Mouse (Mus musculus) midbrain, embryonic 10.5 days (tissue): ENCODE measurements at regions not wholly inside any gene's neighbourhood (a gene's known extent, or its start where the extent isn't known, plus 50 kb on each side); places are given as distances from the start of the nearest gene placed in this dataset.

Source experiments
- DNase-seq: peaks from one replicate; pipeline ENCODE4 v3.0.0-alpha.2; 2017; ENCODE audit warnings: low spot score
- H3K27ac ChIP-seq: fragments of 300-500 bp; sonication (generic); replicated peaks from 2 replicates; pipeline ENCODE4 v1.5.1; 2016; ENCODE audit warnings: mild to moderate bottlenecking
- H3K27me3 ChIP-seq: fragments of 300-500 bp; sonication (generic); 2 replicates; pipeline ENCODE4 v1.6.1; 2016; ENCODE audit warnings: low read depth, mild to moderate bottlenecking; ENCODE audit not compliant: poor library complexity, severe bottlenecking
- H3K36me3 ChIP-seq: fragments of 300-500 bp; sonication (generic); 2 replicates; pipeline ENCODE4 v1.6.1; 2016; ENCODE audit warnings: mild to moderate bottlenecking, moderate library complexity
- H3K4me1 ChIP-seq: fragments of 300-500 bp; sonication (generic); 2 replicates; pipeline ENCODE4 v1.6.1; 2016
- H3K4me3 ChIP-seq: fragments of 300-500 bp; sonication (generic); 2 replicates; pipeline ENCODE4 v1.5.1; 2016; ENCODE audit warnings: mild to moderate bottlenecking, moderate library complexity
- H3K9me3 ChIP-seq: fragments of 300-500 bp; sonication (generic); replicated peaks from 2 replicates; pipeline ENCODE4 v1.6.1; 2016; ENCODE audit warnings: mild to moderate bottlenecking
- WGBS: fragments of 180-500 bp; shearing (Covaris S2); methylation state at CpG from one replicate; pipeline ENCODE4 v1.1.7; 2016; 5-methylcytosine and 5-hydroxymethylcytosine counted together

GRCm38 (mm10) chr14:45944101-45944500, 286.2 kb upstream of the Ddhd1 start:
- 78% methylated on average over 5 of the region's 5 CpGs for WGBS

GRCm38 (mm10) chr14:45944506-45944905, 286.6 kb upstream of the Ddhd1 start:
- WGBS, result 58% methylated on average over 8 of the region's 8 CpGs
- no peaks in the 10 kb centered on the region for H3K9me3 ChIP-seq
- no peaks in the 10 kb centered on the region for H3K36me3 ChIP-seq
- H3K4me3 ChIP-seq, result no peak overlapping the region
- H3K4me1 ChIP-seq, result no peaks in the 10 kb centered on the region
- no peak overlapping the region for H3K27ac ChIP-seq
- no peak for DNase-seq
- no peaks in the 10 kb centered on the region for H3K27me3 ChIP-seq

More at GRCm38 (mm10) chr14:45944101-45944500, 286.2 kb upstream of the Ddhd1 start:
- no peak overlapping the region for H3K27ac ChIP-seq
- no peaks in the 10 kb centered on the region for H3K36me3 ChIP-seq
- no peak for DNase-seq
- H3K4me1 ChIP-seq, result no peaks in the 10 kb centered on the region
- no peaks in the 10 kb centered on the region for H3K9me3 ChIP-seq
- no peaks in the 10 kb centered on the region for H3K27me3 ChIP-seq
- H3K4me3 ChIP-seq, result no peak overlapping the region

GRCm38 (mm10) chr14:45956624-45957023, 298.7 kb upstream of the Ddhd1 start:
- no peaks in the 10 kb centered on the region for H3K27me3 ChIP-seq
- no peak for DNase-seq
- no peaks in the 10 kb centered on the region for H3K36me3 ChIP-seq

GRCm38 (mm10) chr14:45962474-45962873, 304.5 kb upstream of the Ddhd1 start:
- DNase-seq, result no peak
- WGBS, result 81% methylated on average over 4 of the region's 4 CpGs
- H3K36me3 ChIP-seq, result no peaks in the 10 kb centered on the region
- no peak overlapping the region for H3K27ac ChIP-seq
- H3K27me3 ChIP-seq, result no peaks in the 10 kb centered on the region
- no peaks in the 10 kb centered on the region for H3K4me1 ChIP-seq
- H3K9me3 ChIP-seq, result no peaks in the 10 kb centered on the region
- no peak overlapping the region for H3K4me3 ChIP-seq

More at GRCm38 (mm10) chr14:45956624-45957023, 298.7 kb upstream of the Ddhd1 start:
- H3K4me3 ChIP-seq, result no peak overlapping the region
- H3K27ac ChIP-seq, result no peak overlapping the region
- WGBS, result 87% methylated on average over 8 of the region's 8 CpGs
- H3K4me1 ChIP-seq, result no peaks in the 10 kb centered on the region
- no peaks in the 10 kb centered on the region for H3K9me3 ChIP-seq

- no peaks in the 10 kb centered on the region for H3K36me3 ChIP-seq
- no peaks in the 10 kb centered on the region for H3K4me1 ChIP-seq
- no peaks in the 10 kb centered on the region for H3K27me3 ChIP-seq
- no peaks in the 10 kb centered on the region for H3K9me3 ChIP-seq
- H3K4me3 ChIP-seq, result no peak overlapping the region
- no peak for DNase-seq
- H3K27ac ChIP-seq, result no peak overlapping the region
- WGBS, result 80% methylated on average over 7 of the region's 7 CpGs
Observed at GRCm38 (mm10) chr14:45964043-45964442, 306.1 kb upstream of the Ddhd1 start.

GRCm38 (mm10) chr14:45983206-45983857, 325.4 kb upstream of the Ddhd1 start:
- no peak for DNase-seq
- Histone ChIP-seq H3K36me3 (no peaks in the 10 kb centered on the region), H3K27ac (no peak overlapping the region), H3K4me1 (no peaks in the 10 kb centered on the region; the same call in 1 of the 2 replicates), H3K27me3 (no peaks in the 10 kb centered on the region), H3K4me3 (no peak overlapping the region), H3K9me3 (no peaks in the 10 kb centered on the region)
- 89% methylated on average over 7 of the region's 7 CpGs for WGBS

GRCm38 (mm10) chr14:45984135-45984892, 326.4 kb upstream of the Ddhd1 start:
- Histone ChIP-seq H3K9me3 (no peaks in the 10 kb centered on the region), H3K4me1 (no peaks in the 10 kb centered on the region; the same call in 1 of the 2 replicates), H3K4me3 (no peak overlapping the region), H3K27me3 (no peaks in the 10 kb centered on the region), H3K27ac (no peak overlapping the region), H3K36me3 (no peaks in the 10 kb centered on the region)
- 88% methylated on average over 20 of the region's 20 CpGs for WGBS
- DNase-seq, result no peak

GRCm38 (mm10) chr14:45992041-45992869, 334.3 kb upstream of the Ddhd1 start:
- H3K9me3 ChIP-seq, result no peaks in the 10 kb centered on the region
- no peaks in the 10 kb centered on the region for H3K27me3 ChIP-seq
- no peak overlapping the region for H3K4me3 ChIP-seq
- DNase-seq, result no peak
- no peaks in the 10 kb centered on the region for H3K4me1 ChIP-seq
- WGBS, result 75% methylated on average over 17 of the region's 17 CpGs
- H3K27ac ChIP-seq, result no peak overlapping the region
- no peaks in the 10 kb centered on the region for H3K36me3 ChIP-seq

- Histone ChIP-seq H3K36me3 (no peaks in the 10 kb centered on the region), H3K27ac (no peak overlapping the region), H3K4me1 (no peaks in the 10 kb centered on the region), H3K9me3 (no peaks in the 10 kb centered on the region), H3K27me3 (no peaks in the 10 kb centered on the region), H3K4me3 (no peak overlapping the region)
- 75% methylated on average over 4 of the region's 4 CpGs for WGBS
- DNase-seq, result no peak
Observed at GRCm38 (mm10) chr14:45992870-45993135, 334.9 kb upstream of the Ddhd1 start.

GRCm38 (mm10) chr14:45993669-45994068, 335.7 kb upstream of the Ddhd1 start:
- H3K4me3 ChIP-seq, result no peak overlapping the region
- H3K27me3 ChIP-seq, result no peaks in the 10 kb centered on the region
- no peaks in the 10 kb centered on the region for H3K4me1 ChIP-seq
- H3K27ac ChIP-seq, result no peak overlapping the region
- DNase-seq, result peak; percentile 59
- no peaks in the 10 kb centered on the region for H3K9me3 ChIP-seq
- 7% methylated on average over 3 of the region's 3 CpGs for WGBS
- no peaks in the 10 kb centered on the region for H3K36me3 ChIP-seq

GRCm38 (mm10) chr14:45996760-45997159, 338.8 kb upstream of the Ddhd1 start:
- H3K9me3 ChIP-seq, result no peaks in the 10 kb centered on the region
- H3K27ac ChIP-seq, result no peak overlapping the region
- H3K4me1 ChIP-seq, result no peaks in the 10 kb centered on the region
- no peak for DNase-seq
- no peaks in the 10 kb centered on the region for H3K27me3 ChIP-seq
- 84% methylated on average over 5 of the region's 5 CpGs for WGBS
- no peak overlapping the region for H3K4me3 ChIP-seq
- H3K36me3 ChIP-seq, result no peaks in the 10 kb centered on the region

- no peak overlapping the region for H3K27ac ChIP-seq
- H3K4me3 ChIP-seq, result no peak overlapping the region
- H3K27me3 ChIP-seq, result no peaks in the 10 kb centered on the region
- WGBS, result 86% methylated on average over 6 of the region's 6 CpGs
- DNase-seq, result no peak
- H3K9me3 ChIP-seq, result no peaks in the 10 kb centered on the region
- H3K36me3 ChIP-seq, result no peaks in the 10 kb centered on the region
- peaks cover 4% of the 10 kb centered on the region; the same call in 1 of the 2 replicates for H3K4me1 ChIP-seq
Observed at GRCm38 (mm10) chr14:46004078-46004477, 346.1 kb upstream of the Ddhd1 start.

GRCm38 (mm10) chr14:46005307-46005706, 347.4 kb upstream of the Ddhd1 start:
- DNase-seq, result no peak
- 35% methylated on average over 4 of the region's 4 CpGs for WGBS
- peaks cover 4% of the 10 kb centered on the region; the same call in 1 of the 2 replicates for H3K4me1 ChIP-seq
- H3K4me3 ChIP-seq, result no peak overlapping the region
- no peaks in the 10 kb centered on the region for H3K27me3 ChIP-seq
- H3K9me3 ChIP-seq, result no peaks in the 10 kb centered on the region
- no peaks in the 10 kb centered on the region for H3K36me3 ChIP-seq
- no peak overlapping the region for H3K27ac ChIP-seq
